Mouse (Mus musculus): ENCODE results near the gene Elfn2. TPM values are rescaled to one million over a fixed set of nuclear protein-coding genes. Genes with fewer than 3 reads are reported as not detected.
A peak's percentile ranks its signal among the peaks of the same experiment; 100 is the strongest.

The Elfn2 gene
- polyA plus RNA-seq, 1 experiment from 2014 or later = 0.13 TPM

GRCm38 (mm10) chr15:78750608-78751350, 32.2 kb upstream of the Elfn2 start:
- H3K4me3 ChIP-seq (ENCODE audit: low read length) = no peak overlapping the region
- no peaks in the 10 kb centered on the region for H3K27me3 ChIP-seq (replicated peaks; ENCODE audit: control insufficient read depth, insufficient read depth, low read length)
- no peaks in the 10 kb centered on the region for H3K36me3 ChIP-seq (ENCODE audit: control insufficient read depth, insufficient read depth, low read length)
- 57% methylated on average over 6 of the region's 6 CpGs for WGBS
- H3K4me1 ChIP-seq (ENCODE audit: control insufficient read depth, insufficient read depth, low read length) = no peaks in the 10 kb centered on the region
- no peak overlapping the region for H3K4me2 ChIP-seq (ENCODE audit: low read depth, low read length)
- H3K9me3 ChIP-seq (ENCODE audit: control insufficient read depth, low read length) = no peaks in the 10 kb centered on the region
- H3K9ac ChIP-seq (ENCODE audit: low read depth, low read length) = no peak overlapping the region
- no peak overlapping the region for H3K27ac ChIP-seq (ENCODE audit: low read length)
- ATAC-seq = no peak

- 41% methylated on average over 5 of the region's 5 CpGs for WGBS
- Histone ChIP-seq H3K4me1 (ENCODE audit: control insufficient read depth, insufficient read depth, low read length) (no peaks in the 10 kb centered on the region), H3K4me2 (ENCODE audit: low read depth, low read length) (no peak overlapping the region), H3K36me3 (ENCODE audit: control insufficient read depth, insufficient read depth, low read length) (no peaks in the 10 kb centered on the region), H3K4me3 (ENCODE audit: low read length) (no peak overlapping the region), H3K27me3 (replicated peaks; ENCODE audit: control insufficient read depth, insufficient read depth, low read length) (no peaks in the 10 kb centered on the region), H3K9ac (ENCODE audit: low read depth, low read length) (no peak overlapping the region), H3K9me3 (ENCODE audit: control insufficient read depth, low read length) (no peaks in the 10 kb centered on the region), H3K27ac (ENCODE audit: low read length) (no peak overlapping the region)
- ATAC-seq = 0 out of 2 replicates have a peak, but pooled peaks have one; percentile 40
These were observed 31.3 kb upstream of the Elfn2 start for GRCm38 (mm10) chr15:78749855-78750254.

GRCm38 (mm10) chr15:78744206-78744605, 25.6 kb upstream of the Elfn2 start:
- no peaks in the 10 kb centered on the region for H3K27me3 ChIP-seq (replicated peaks; ENCODE audit: control insufficient read depth, insufficient read depth, low read length)
- H3K9me3 ChIP-seq (ENCODE audit: control insufficient read depth, low read length) = no peaks in the 10 kb centered on the region
- no peaks in the 10 kb centered on the region for H3K36me3 ChIP-seq (ENCODE audit: control insufficient read depth, insufficient read depth, low read length)
- 5% methylated on average over 5 of the region's 5 CpGs for WGBS
- no peaks in the 10 kb centered on the region for H3K4me1 ChIP-seq (ENCODE audit: control insufficient read depth, insufficient read depth, low read length)
- no peak overlapping the region for H3K9ac ChIP-seq (ENCODE audit: low read depth, low read length)
- no peak overlapping the region for H3K27ac ChIP-seq (ENCODE audit: low read length)
- no peak for ATAC-seq
- no peak overlapping the region for H3K4me3 ChIP-seq (ENCODE audit: low read length)
- H3K4me2 ChIP-seq (ENCODE audit: low read depth, low read length) = no peak overlapping the region

- Histone ChIP-seq H3K36me3 (ENCODE audit: control insufficient read depth, insufficient read depth, low read length) (no peaks in the 10 kb centered on the region), H3K4me3 (ENCODE audit: low read length) (no peak overlapping the region), H3K9me3 (ENCODE audit: control insufficient read depth, low read length) (no peaks in the 10 kb centered on the region), H3K27ac (ENCODE audit: low read length) (no peak overlapping the region), H3K4me2 (ENCODE audit: low read depth, low read length) (no peak overlapping the region), H3K27me3 (replicated peaks; ENCODE audit: control insufficient read depth, insufficient read depth, low read length) (no peaks in the 10 kb centered on the region), H3K4me1 (ENCODE audit: control insufficient read depth, insufficient read depth, low read length) (no peaks in the 10 kb centered on the region), H3K9ac (ENCODE audit: low read depth, low read length) (no peak overlapping the region)
- no peak for ATAC-seq
- WGBS = 84% methylated on average over 6 of the region's 10 CpGs
These were observed 24.3 kb upstream of the Elfn2 start for GRCm38 (mm10) chr15:78742831-78743230.

- Histone ChIP-seq H3K4me2 (ENCODE audit: low read depth, low read length) (no peak overlapping the region), H3K4me3 (ENCODE audit: low read length) (no peak overlapping the region), H3K4me1 (ENCODE audit: control insufficient read depth, insufficient read depth, low read length) (no peaks in the 10 kb centered on the region), H3K27me3 (replicated peaks; ENCODE audit: control insufficient read depth, insufficient read depth, low read length) (no peaks in the 10 kb centered on the region; the same call in 1 of the 2 replicates), H3K36me3 (ENCODE audit: control insufficient read depth, insufficient read depth, low read length) (no peaks in the 10 kb centered on the region), H3K9ac (ENCODE audit: low read depth, low read length) (no peak overlapping the region), H3K9me3 (ENCODE audit: control insufficient read depth, low read length) (no peaks in the 10 kb centered on the region), H3K27ac (ENCODE audit: low read length) (no peak overlapping the region)
- WGBS = 62% methylated on average over 12 of the region's 12 CpGs
- ATAC-seq = no peak
These were observed 22.1 kb upstream of the Elfn2 start for GRCm38 (mm10) chr15:78740662-78741061.

GRCm38 (mm10) chr15:78737146-78737545, 18.6 kb upstream of the Elfn2 start:
- ATAC-seq = no peak
- no peaks in the 10 kb centered on the region; the same call in 1 of the 2 replicates for H3K27me3 ChIP-seq (replicated peaks; ENCODE audit: control insufficient read depth, insufficient read depth, low read length)
- H3K4me3 ChIP-seq (ENCODE audit: low read length) = no peak overlapping the region
- H3K4me2 ChIP-seq (ENCODE audit: low read depth, low read length) = no peak overlapping the region
- WGBS = 51% methylated on average over 6 of the region's 6 CpGs
- no peaks in the 10 kb centered on the region; the same call in 1 of the 2 replicates for H3K4me1 ChIP-seq (ENCODE audit: control insufficient read depth, insufficient read depth, low read length)
- no peaks in the 10 kb centered on the region for H3K9me3 ChIP-seq (ENCODE audit: control insufficient read depth, low read length)
- H3K36me3 ChIP-seq (ENCODE audit: control insufficient read depth, insufficient read depth, low read length) = no peaks in the 10 kb centered on the region
- H3K9ac ChIP-seq (ENCODE audit: low read depth, low read length) = no peak overlapping the region
- H3K27ac ChIP-seq (ENCODE audit: low read length) = peak overlapping the region; percentile 47; the same call in 1 of the 2 replicates

- Histone ChIP-seq H3K4me2 (ENCODE audit: low read depth, low read length) (no peak overlapping the region), H3K4me3 (ENCODE audit: low read length) (no peak overlapping the region), H3K4me1 (ENCODE audit: control insufficient read depth, insufficient read depth, low read length) (no peaks in the 10 kb centered on the region; the same call in 1 of the 2 replicates), H3K27me3 (replicated peaks; ENCODE audit: control insufficient read depth, insufficient read depth, low read length) (no peaks in the 10 kb centered on the region; the same call in 1 of the 2 replicates), H3K9me3 (ENCODE audit: control insufficient read depth, low read length) (no peaks in the 10 kb centered on the region), H3K36me3 (ENCODE audit: control insufficient read depth, insufficient read depth, low read length) (no peaks in the 10 kb centered on the region), H3K9ac (ENCODE audit: low read depth, low read length) (no peak overlapping the region), H3K27ac (ENCODE audit: low read length) (peak overlapping the region; percentile 47; the same call in 1 of the 2 replicates)
- peak; percentile 60; the same call in 1 of the 2 replicates for ATAC-seq
- WGBS = 20% methylated on average over 7 of the region's 7 CpGs
These were observed 18.1 kb upstream of the Elfn2 start for GRCm38 (mm10) chr15:78736681-78737100.

- Histone ChIP-seq H3K36me3 (ENCODE audit: control insufficient read depth, insufficient read depth, low read length) (no peaks in the 10 kb centered on the region), H3K4me3 (ENCODE audit: low read length) (no peak overlapping the region), H3K9me3 (ENCODE audit: control insufficient read depth, low read length) (no peaks in the 10 kb centered on the region), H3K4me2 (ENCODE audit: low read depth, low read length) (no peak overlapping the region), H3K27ac (ENCODE audit: low read length) (0 out of 2 replicates have a peak overlapping the region, but pooled peaks have one; percentile 47), H3K4me1 (ENCODE audit: control insufficient read depth, insufficient read depth, low read length) (no peaks in the 10 kb centered on the region; the same call in 1 of the 2 replicates), H3K9ac (ENCODE audit: low read depth, low read length) (no peak overlapping the region), H3K27me3 (replicated peaks; ENCODE audit: control insufficient read depth, insufficient read depth, low read length) (no peaks in the 10 kb centered on the region; the same call in 1 of the 2 replicates)
- 0 out of 2 replicates have a peak, but pooled peaks have one; percentile 11 for ATAC-seq
- 50% methylated on average over 3 of the region's 3 CpGs for WGBS
These were observed 17.6 kb upstream of the Elfn2 start for GRCm38 (mm10) chr15:78736181-78736579.

- WGBS = 22% methylated on average over 17 of the region's 17 CpGs
- no peak overlapping the region for H3K4me2 ChIP-seq (ENCODE audit: low read depth, low read length)
- no peaks in the 10 kb centered on the region; the same call in 1 of the 2 replicates for H3K4me1 ChIP-seq (ENCODE audit: control insufficient read depth, insufficient read depth, low read length)
- no peaks in the 10 kb centered on the region for H3K9me3 ChIP-seq (ENCODE audit: control insufficient read depth, low read length)
- no peaks in the 10 kb centered on the region; the same call in 1 of the 2 replicates for H3K27me3 ChIP-seq (replicated peaks; ENCODE audit: control insufficient read depth, insufficient read depth, low read length)
- H3K4me3 ChIP-seq (ENCODE audit: low read length) = no peak overlapping the region
- no peak overlapping the region for H3K9ac ChIP-seq (ENCODE audit: low read depth, low read length)
- H3K27ac ChIP-seq (ENCODE audit: low read length) = no peak overlapping the region
- peak; percentile 48; the same call in 1 of the 2 replicates for ATAC-seq
- no peaks in the 10 kb centered on the region for H3K36me3 ChIP-seq (ENCODE audit: control insufficient read depth, insufficient read depth, low read length)
These were observed 17.0 kb upstream of the Elfn2 start for GRCm38 (mm10) chr15:78735431-78736180.
